Comparison of ENCODE assay signal across 30 mouse cellular contexts in the genomic region with DNA sequence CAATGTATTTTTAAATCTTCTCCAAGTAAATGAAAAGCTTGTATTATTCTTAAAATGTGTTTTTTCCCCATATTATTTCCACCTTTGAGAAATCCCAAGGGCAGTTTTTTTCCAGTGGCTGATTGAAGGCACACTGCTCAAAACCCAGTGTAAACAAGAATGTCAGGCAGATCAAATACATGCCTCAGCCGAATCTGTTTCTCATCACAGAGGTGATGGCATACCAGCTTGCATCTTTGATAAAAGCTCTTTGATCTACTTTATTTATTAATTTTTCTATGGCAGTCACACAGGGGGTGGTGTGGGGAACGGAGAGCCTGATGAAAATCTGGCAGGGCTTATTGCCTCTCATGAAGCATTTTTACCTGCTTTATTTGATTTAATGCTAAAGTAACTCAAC.
DNase-seq lines count a peak whose midpoint lies in the region; ATAC-seq lines count a peak whose summit lies in the region.
"Had no signal": no experiment of that assay in that cellular context is flagged by ENCODE, and none has a peak within 500 bp of the region (broad histone marks: within the 10 kb centered on the region; RNA-seq: fewer than 3 reads in every experiment).

No protein-coding gene starts in this region.

- WGBS in forebrain, embryonic 14.5 days: 56% methylated on average over 2 of the region's 2 CpGs
- 53% methylated on average over 2 of the region's 2 CpGs for WGBS in forebrain, embryonic 15.5 days
- WGBS in midbrain, embryonic 15.5 days: 34% methylated on average over 2 of the region's 2 CpGs
- WGBS in midbrain, embryonic 10.5 days: 61% methylated on average over 2 of the region's 2 CpGs
- 31% methylated on average over 2 of the region's 2 CpGs for WGBS in embryonic facial prominence, embryonic 11.5 days
- WGBS in heart, embryonic 10.5 days: 36% methylated on average over 2 of the region's 2 CpGs

- H3K4me3 ChIP-seq in forebrain, embryonic 14.5 days (ENCODE audit: low read depth, low read length): no peak overlapping the region
- H3K4me3 ChIP-seq in forebrain, embryonic 15.5 days: no peak overlapping the region
- no peak overlapping the region for H3K4me3 ChIP-seq in midbrain, embryonic 15.5 days
- no peak overlapping the region for H3K4me3 ChIP-seq in midbrain, embryonic 10.5 days
- H3K4me3 ChIP-seq in embryonic facial prominence, embryonic 11.5 days (ENCODE audit: low read depth, low read length): no peak overlapping the region
- H3K4me3 ChIP-seq in heart, embryonic 10.5 days: no peak overlapping the region
- H3K4me3 ChIP-seq: forebrain, embryonic 13.5 days; hindbrain, embryonic 12.5 days; kidney, embryonic 15.5 days; limb, embryonic 15.5 days; midbrain, embryonic 12.5 days; myocyte; neural tube, embryonic 13.5 days had no signal

- no peak overlapping the region for H3K27ac ChIP-seq in forebrain, embryonic 14.5 days (ENCODE audit: low read depth, low read length)
- H3K27ac ChIP-seq in forebrain, embryonic 15.5 days (replicated peaks): no peak overlapping the region
- no peak overlapping the region for H3K27ac ChIP-seq in midbrain, embryonic 15.5 days
- H3K27ac ChIP-seq in midbrain, embryonic 10.5 days (replicated peaks): no peak overlapping the region
- no peak overlapping the region for H3K27ac ChIP-seq in embryonic facial prominence, embryonic 11.5 days (replicated peaks; ENCODE audit: low read depth, low read length)
- H3K27ac ChIP-seq in heart, embryonic 10.5 days: no peak overlapping the region
- H3K27ac ChIP-seq: forebrain, embryonic 13.5 days; hindbrain, embryonic 12.5 days; kidney, embryonic 15.5 days; limb, embryonic 15.5 days; liver, embryonic 14.5 days; midbrain, embryonic 12.5 days; neural tube, embryonic 13.5 days had no signal

- H3K9ac ChIP-seq in forebrain, embryonic 14.5 days (ENCODE audit: low read length): no peak overlapping the region
- H3K9ac ChIP-seq in forebrain, embryonic 15.5 days (replicated peaks): no peak overlapping the region
- no peak overlapping the region for H3K9ac ChIP-seq in midbrain, embryonic 15.5 days
- no peak overlapping the region for H3K9ac ChIP-seq in embryonic facial prominence, embryonic 11.5 days (replicated peaks; ENCODE audit: low read length)
- H3K9ac ChIP-seq: forebrain, embryonic 13.5 days; hindbrain, embryonic 12.5 days; kidney, embryonic 15.5 days; limb, embryonic 15.5 days; liver, embryonic 14.5 days; lung, embryonic 14.5 days; midbrain, embryonic 12.5 days; neural tube, embryonic 13.5 days had no signal

- no peaks in the 10 kb centered on the region for H3K27me3 ChIP-seq in forebrain, embryonic 14.5 days (replicated peaks; ENCODE audit: control insufficient read depth, insufficient read depth, low read length)
- no peaks in the 10 kb centered on the region for H3K27me3 ChIP-seq in forebrain, embryonic 15.5 days
- H3K27me3 ChIP-seq in midbrain, embryonic 15.5 days (replicated peaks): no peaks in the 10 kb centered on the region
- H3K27me3 ChIP-seq in midbrain, embryonic 10.5 days (ENCODE audit: low read depth, poor library complexity, severe bottlenecking): no peaks in the 10 kb centered on the region
- H3K27me3 ChIP-seq in embryonic facial prominence, embryonic 11.5 days (ENCODE audit: control insufficient read depth, insufficient read depth, low read length): no peaks in the 10 kb centered on the region
- no peaks in the 10 kb centered on the region for H3K27me3 ChIP-seq in heart, embryonic 10.5 days (ENCODE audit: insufficient read depth, poor library complexity, severe bottlenecking)
- H3K27me3 ChIP-seq: CH12.LX; forebrain, embryonic 13.5 days; hindbrain, embryonic 12.5 days; kidney, embryonic 15.5 days; limb, embryonic 15.5 days; midbrain, embryonic 12.5 days; neural tube, embryonic 13.5 days had no signal

- ATAC-seq in forebrain, embryonic 14.5 days: no peak
- ATAC-seq in forebrain, embryonic 15.5 days (replicated peaks): no peak
- ATAC-seq in midbrain, embryonic 15.5 days (replicated peaks): peak; percentile 62; the same call in 1 of the 2 replicates
- ATAC-seq in embryonic facial prominence, embryonic 11.5 days (replicated peaks; ENCODE audit: insufficient number of reproducible peaks, low FRiP score, low TSS enrichment, low read depth): no peak
- ATAC-seq: activated CD4-positive, CD25-positive, alpha-beta regulatory T cell, adult 4 months; forebrain, embryonic 13.5 days; inflammation-experienced regulatory T-cells, adult 6 months had no signal

- H3K36me3 ChIP-seq in forebrain, embryonic 14.5 days (ENCODE audit: control insufficient read depth, insufficient read depth, low read length): no peaks in the 10 kb centered on the region
- H3K36me3 ChIP-seq in forebrain, embryonic 15.5 days: no peaks in the 10 kb centered on the region
- no peaks in the 10 kb centered on the region for H3K36me3 ChIP-seq in midbrain, embryonic 15.5 days (replicated peaks)
- H3K36me3 ChIP-seq in midbrain, embryonic 10.5 days: no peaks in the 10 kb centered on the region
- no peaks in the 10 kb centered on the region for H3K36me3 ChIP-seq in embryonic facial prominence, embryonic 11.5 days (replicated peaks; ENCODE audit: control insufficient read depth, insufficient read depth, low read depth, low read length)
- H3K36me3 ChIP-seq in heart, embryonic 10.5 days: no peaks in the 10 kb centered on the region
- H3K36me3 ChIP-seq: hindbrain, embryonic 12.5 days; kidney, embryonic 15.5 days; limb, embryonic 15.5 days; midbrain, embryonic 12.5 days; neural tube, embryonic 13.5 days had no signal

- no peak overlapping the region for H3K4me2 ChIP-seq in forebrain, embryonic 14.5 days (ENCODE audit: low read length)
- H3K4me2 ChIP-seq in forebrain, embryonic 15.5 days (replicated peaks): no peak overlapping the region
- no peak overlapping the region for H3K4me2 ChIP-seq in midbrain, embryonic 15.5 days
- no peak overlapping the region for H3K4me2 ChIP-seq in embryonic facial prominence, embryonic 11.5 days (ENCODE audit: low read depth, low read length)
- H3K4me2 ChIP-seq: forebrain, embryonic 13.5 days; hindbrain, embryonic 12.5 days; kidney, embryonic 15.5 days; limb, embryonic 15.5 days; lung, embryonic 14.5 days; midbrain, embryonic 12.5 days; neural tube, embryonic 13.5 days had no signal

- no peaks in the 10 kb centered on the region for H3K4me1 ChIP-seq in forebrain, embryonic 14.5 days (ENCODE audit: control insufficient read depth, insufficient read depth, low read length)
- peaks cover 5% of the 10 kb centered on the region; the same call in 1 of the 2 replicates for H3K4me1 ChIP-seq in forebrain, embryonic 15.5 days
- H3K4me1 ChIP-seq in midbrain, embryonic 15.5 days: no peaks in the 10 kb centered on the region
- H3K4me1 ChIP-seq in midbrain, embryonic 10.5 days: no peaks in the 10 kb centered on the region
- no peaks in the 10 kb centered on the region for H3K4me1 ChIP-seq in embryonic facial prominence, embryonic 11.5 days (ENCODE audit: control insufficient read depth, insufficient read depth, low read length)
- no peaks in the 10 kb centered on the region for H3K4me1 ChIP-seq in heart, embryonic 10.5 days
- H3K4me1 ChIP-seq: hindbrain, embryonic 12.5 days; kidney, embryonic 15.5 days; limb, embryonic 15.5 days; neural tube, embryonic 13.5 days had no signal

- DNase-seq in forebrain, embryonic 14.5 days (ENCODE audit: low spot score): peak; percentile 6
- no peak for DNase-seq in midbrain, embryonic 10.5 days (ENCODE audit: low spot score)
- DNase-seq in embryonic facial prominence, embryonic 11.5 days (ENCODE audit: low spot score): peak; percentile 52
- peak; percentile 42 for DNase-seq in mesoderm, embryonic 11.5 days (ENCODE audit: low read depth, low spot score)
- no peak for DNase-seq in heart, embryonic 10.5 days (ENCODE audit: low spot score)
- no peak for DNase-seq in liver
- DNase-seq: adrenal gland, adult 8-10 months; cerebellum, adult 8-10 months; cerebellum, postnatal 25 days; heart, postnatal 14 days; kidney, adult 18-20 months; kidney, postnatal 25 days; lung, embryonic 14.5 days; lung, postnatal 14 days; right cerebral cortex, postnatal 14 days; spleen, adult 18-20 months; thymus, postnatal 25 days had no signal

- H3K9me3 ChIP-seq in forebrain, embryonic 14.5 days (replicated peaks; ENCODE audit: control insufficient read depth, low read length): no peaks in the 10 kb centered on the region
- H3K9me3 ChIP-seq in forebrain, embryonic 15.5 days: no peaks in the 10 kb centered on the region
- H3K9me3 ChIP-seq in midbrain, embryonic 15.5 days: no peaks in the 10 kb centered on the region
- H3K9me3 ChIP-seq in midbrain, embryonic 10.5 days (replicated peaks): no peaks in the 10 kb centered on the region
- no peaks in the 10 kb centered on the region for H3K9me3 ChIP-seq in embryonic facial prominence, embryonic 11.5 days (replicated peaks; ENCODE audit: control insufficient read depth, low read length)
- no peaks in the 10 kb centered on the region for H3K9me3 ChIP-seq in heart, embryonic 10.5 days
- H3K9me3 ChIP-seq: forebrain, embryonic 13.5 days; hindbrain, embryonic 12.5 days; kidney, embryonic 15.5 days; limb, embryonic 15.5 days; midbrain, embryonic 12.5 days; neural tube, embryonic 13.5 days had no signal

Comparison
In these comparisons a context has a peak if more than half of its experiments do, and no peak if none do; other contexts are left out.
1. DNase-seq: peak in forebrain, embryonic 14.5 days (single experiment), embryonic facial prominence, embryonic 11.5 days (single experiment) and mesoderm, embryonic 11.5 days (single experiment); none in midbrain, embryonic 10.5 days (single experiment), heart, embryonic 10.5 days (single experiment) and liver (single experiment).